Mouse (Mus musculus): ENCODE measurements around the gene Ube2t.

DNA sequence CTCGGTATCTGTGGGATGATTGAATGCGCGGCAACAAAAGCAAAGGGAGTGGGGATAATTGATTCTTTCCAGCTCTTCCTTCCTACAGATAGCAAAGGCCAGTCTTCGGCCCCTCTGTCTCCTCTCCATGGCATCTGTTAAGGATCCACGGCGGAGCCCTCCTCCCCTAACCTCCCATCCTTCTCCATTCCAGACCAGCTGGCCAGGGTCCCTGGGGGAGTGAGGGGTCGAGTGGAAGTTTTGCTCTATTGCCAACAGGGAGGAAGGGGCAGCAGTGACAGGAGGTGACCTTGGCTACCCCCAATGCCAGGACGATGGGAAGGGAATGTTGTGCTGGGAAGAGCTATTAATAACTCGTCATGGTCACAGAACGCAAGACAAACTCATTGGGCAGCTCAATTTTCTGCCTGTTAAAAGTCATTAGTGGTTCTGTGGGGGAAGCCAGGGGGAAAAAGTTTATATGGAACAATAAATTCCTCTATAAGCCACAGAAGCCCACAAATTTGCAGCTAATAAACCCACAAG is 52.6 kb downstream of the Ube2t start:
- TF ChIP-seq POLR2A (IDR thresholded peaks at IDR 0.05; ENCODE audit: insufficient read depth, low read depth, low read length) = no peak
- TF ChIP-seq CTCF (IDR thresholded peaks at IDR 0.05) = no peak
- no peak for TF ChIP-seq EP300 (IDR thresholded peaks at IDR 0.05; ENCODE audit: insufficient read depth, low read depth, low read length)

All from heart, adult 2 months (tissue).